Mouse (Mus musculus) kidney, adult 2 months (tissue): Measurements from ENCODE around the gene Mindy4. TPM values are rescaled to one million over a fixed set of nuclear protein-coding genes. Genes with fewer than 3 reads are reported as not detected.

Experiments used
- DNase-seq: peaks from one replicate; pipeline ENCODE4 v3.0.0; 2021
- H3K27ac ChIP-seq: fragments of 200-500 bp; 2 replicates; pipeline ENCODE4 v1.5.1; 2012; ENCODE audit warnings: low read depth, low read length, control low read depth, inconsistent platforms; ENCODE audit not compliant: insufficient read depth
- H3K27me3 ChIP-seq: fragments of 200-500 bp; replicated peaks from 2 replicates; pipeline ENCODE4 v1.6.1; 2012; ENCODE audit warnings: mild to moderate bottlenecking, moderate library complexity, low read length, inconsistent platforms; ENCODE audit not compliant: control insufficient read depth, insufficient read depth
- H3K36me3 ChIP-seq: fragments of 200-500 bp; 2 replicates; pipeline ENCODE4 v1.6.1; 2012; ENCODE audit warnings: mild to moderate bottlenecking, moderate library complexity, low read length, inconsistent platforms; ENCODE audit not compliant: control insufficient read depth, insufficient read depth
- H3K4me1 ChIP-seq: fragments of 200-500 bp; 2 replicates; pipeline ENCODE4 v1.6.1; 2011; ENCODE audit warnings: low read length; ENCODE audit not compliant: control insufficient read depth, insufficient read depth
- H3K4me3 ChIP-seq: fragments of 200-500 bp; 2 replicates; pipeline ENCODE4 v1.5.1; 2011; ENCODE audit warnings: mild to moderate bottlenecking, low read depth, low read length, control low read depth; ENCODE audit not compliant: insufficient read depth
- CTCF ChIP-seq: fragments of 200-500 bp; conservative IDR thresholded peaks from 2 replicates; pipeline ENCODE4 v1.5.1; 2011; ENCODE audit warnings: low read depth, mild to moderate bottlenecking, control low read depth, low read length, moderate library complexity, mixed read lengths; ENCODE audit not compliant: insufficient read depth, insufficient read length
- POLR2A ChIP-seq: fragments of 200-500 bp; IDR thresholded peaks from one replicate; pipeline ENCODE4 v1.6.1; 2011; ENCODE audit warnings: low read depth, low read length, control low read depth
- WGBS: fragments of 180-500 bp; shearing (Covaris S2); methylation state at CpG from one replicate; pipeline ENCODE4 v1.1.7; 2018; 5-methylcytosine and 5-hydroxymethylcytosine counted together
- polyA plus RNA-seq: library from polyadenylated mRNA; depleted of rRNA; stranded (reverse); fragments of >200 nt; gene quantifications from 2 replicates; pipeline ENCODE4 v1.2.3, GENCODE M21; 2012

The Mindy4 gene
- polyA plus RNA-seq, 1 experiment, result 14.6 TPM

DNA sequence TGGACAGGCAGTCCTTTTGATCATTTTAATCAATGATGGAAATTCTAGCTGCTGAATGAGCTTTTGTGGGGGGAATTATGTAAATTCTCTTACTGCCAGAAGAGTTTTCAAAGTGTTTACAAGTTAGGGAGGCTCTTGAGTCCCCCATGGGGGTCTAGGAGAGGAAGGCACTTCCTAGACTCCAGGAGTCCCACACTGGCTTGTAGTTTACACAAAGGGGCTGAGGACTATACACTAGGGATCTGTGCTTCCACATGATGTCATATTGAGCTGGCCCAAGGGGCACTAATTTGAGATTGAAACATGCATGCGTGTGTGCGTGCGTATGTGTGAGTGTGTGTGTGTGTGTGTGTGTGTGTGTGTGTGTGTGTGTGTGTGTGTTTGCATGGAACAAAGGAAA is 748 bp downstream of the Mindy4 start:
- H3K4me1 ChIP-seq, result peaks cover 3% of the 10 kb centered on the region; the same call in 1 of the 2 replicates
- H3K4me3 ChIP-seq, result peak overlapping the region; percentile 71
- TF ChIP-seq CTCF (no peak), POLR2A (no peak)
- H3K36me3 ChIP-seq, result no peaks in the 10 kb centered on the region
- 57% methylated on average over 3 of the region's 3 CpGs for WGBS
- DNase-seq, result no peak
- H3K27ac ChIP-seq, result peak overlapping the region; percentile 69
- H3K27me3 ChIP-seq, result no peaks in the 10 kb centered on the region

DNA sequence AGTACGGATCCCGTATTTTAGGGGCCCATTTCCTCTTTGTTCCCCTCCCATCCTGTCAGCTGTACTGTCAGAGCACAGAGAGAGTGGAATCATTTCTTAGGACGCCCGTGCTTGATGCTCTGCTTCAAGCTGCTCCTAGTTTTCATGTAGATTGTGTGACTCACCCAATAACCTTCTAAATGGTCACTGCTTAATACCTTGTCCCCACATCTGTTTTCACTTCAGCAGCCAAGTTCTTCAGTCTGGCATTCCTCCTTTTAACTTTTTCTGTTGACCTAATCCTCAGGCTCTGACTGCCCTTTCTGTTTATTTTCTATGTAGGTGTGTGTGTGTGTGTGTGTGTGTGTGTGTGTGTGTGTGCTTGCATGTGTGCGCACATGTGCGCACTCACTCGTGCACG is 4.6 kb downstream of the Mindy4 start:
- Histone ChIP-seq H3K27ac (no peak overlapping the region), H3K4me3 (no peak overlapping the region), H3K4me1 (peaks cover 3% of the 10 kb centered on the region; the same call in 1 of the 2 replicates), H3K36me3 (peaks cover 1% of the 10 kb centered on the region; the same call in 1 of the 2 replicates), H3K27me3 (no peaks in the 10 kb centered on the region)
- TF ChIP-seq CTCF (no peak), POLR2A (no peak)
- 84% methylated on average over 8 of the region's 8 CpGs for WGBS
- no peak for DNase-seq

DNA sequence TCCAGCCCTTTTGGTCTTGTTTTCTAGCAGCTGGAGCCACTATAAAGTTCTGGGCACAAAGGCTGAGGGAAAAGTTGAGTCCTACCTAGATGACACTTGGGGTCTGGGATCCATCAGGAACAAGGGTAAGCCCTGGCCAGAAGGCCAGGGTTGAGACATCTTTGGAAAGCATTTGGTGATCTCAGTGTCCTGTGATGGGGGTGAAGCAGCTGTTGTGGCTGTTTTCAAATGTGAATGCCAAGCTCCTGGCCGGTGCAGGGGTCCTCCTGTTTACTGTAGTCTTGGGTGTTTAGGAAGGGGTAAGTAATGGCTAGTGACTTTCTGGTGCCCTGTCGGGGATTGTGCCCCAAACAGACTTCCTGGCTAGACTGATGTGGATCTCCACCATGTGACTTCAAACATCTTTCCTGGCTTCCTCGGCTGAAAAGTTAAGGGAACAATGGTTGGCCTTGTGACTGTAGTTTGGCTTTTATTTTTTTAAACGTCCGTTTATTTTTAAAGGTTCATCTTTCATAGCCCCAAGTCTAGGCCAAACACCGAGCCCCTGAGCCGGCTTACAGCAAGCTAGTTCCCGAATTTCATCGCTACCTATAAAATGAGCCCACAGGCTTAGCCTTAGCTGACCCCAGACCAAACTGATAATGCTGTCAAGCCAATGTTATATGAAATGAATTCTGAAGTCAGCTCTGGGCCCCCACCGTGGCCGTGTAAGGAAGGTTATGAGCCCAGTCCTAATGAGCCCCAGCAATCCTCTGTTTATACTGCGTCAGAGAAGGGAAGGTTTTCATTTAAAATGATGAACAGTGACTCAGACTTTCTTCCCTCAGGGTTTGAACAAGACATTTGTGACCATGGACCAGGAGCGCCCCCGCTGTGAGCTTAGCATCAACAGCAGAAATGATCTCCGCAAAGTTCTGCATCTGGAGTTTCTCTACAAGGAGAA is 7.5 kb downstream of the Mindy4 start:
- no peak for DNase-seq
- Histone ChIP-seq H3K4me3 (no peak overlapping the region), H3K27me3 (no peaks in the 10 kb centered on the region), H3K27ac (no peak overlapping the region), H3K4me1 (no peaks in the 10 kb centered on the region), H3K36me3 (peaks cover 1% of the 10 kb centered on the region; the same call in 1 of the 2 replicates)
- WGBS, result 69% methylated on average over 15 of the region's 15 CpGs
- TF ChIP-seq POLR2A (no peak), CTCF (no peak)

DNA sequence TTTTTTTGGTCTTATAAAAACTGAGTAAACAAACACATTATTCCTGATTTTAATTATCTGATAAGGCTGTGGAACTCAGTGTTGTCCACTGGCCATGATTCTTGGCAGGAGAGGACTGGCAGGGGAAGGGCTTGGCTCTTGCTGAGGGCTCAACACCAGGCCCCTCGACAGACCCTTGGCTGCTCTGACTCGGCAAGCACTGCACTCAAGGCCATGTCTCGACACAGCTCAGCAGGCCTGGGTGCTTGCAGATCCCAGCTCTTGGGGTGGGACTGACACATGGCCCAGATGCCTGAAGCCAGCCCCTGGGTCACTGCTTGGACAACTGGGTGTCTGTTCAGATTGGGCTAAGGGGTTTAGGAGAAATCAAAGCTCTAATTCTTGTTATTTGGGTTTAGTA is 11.4 kb downstream of the Mindy4 start:
- peaks cover 1% of the 10 kb centered on the region; the same call in 1 of the 2 replicates for H3K36me3 ChIP-seq
- no peak overlapping the region for H3K27ac ChIP-seq
- no peak overlapping the region for H3K4me3 ChIP-seq
- 66% methylated on average over 3 of the region's 3 CpGs for whole genome bisulfite sequencing
- peak; percentile 52 for DNase-seq
- H3K27me3 ChIP-seq, result no peaks in the 10 kb centered on the region
- H3K4me1 ChIP-seq, result no peaks in the 10 kb centered on the region
- TF ChIP-seq POLR2A (no peak), CTCF (no peak)

DNA sequence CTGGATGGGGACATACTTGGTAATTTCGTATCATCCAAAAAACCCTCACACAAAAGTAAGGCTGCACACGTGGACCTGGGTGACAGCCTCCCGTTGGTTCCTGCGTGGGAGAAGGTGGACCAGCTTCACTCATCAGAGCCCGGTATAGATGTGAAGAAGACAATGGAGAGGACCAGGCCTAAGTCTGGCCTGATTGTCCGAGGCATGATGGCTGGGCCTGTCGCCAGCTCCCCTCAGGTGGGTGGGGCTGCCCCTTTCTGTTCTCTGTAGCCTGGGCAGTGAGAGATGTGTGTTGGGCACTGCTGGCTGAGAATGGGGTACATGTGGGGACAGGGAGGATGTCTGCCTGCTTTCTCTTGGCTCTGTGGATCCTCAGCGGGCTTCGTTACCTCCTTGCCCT is 15.0 kb downstream of the Mindy4 start:
- H3K27ac ChIP-seq, result no peak overlapping the region
- TF ChIP-seq POLR2A, result no peak
- TF ChIP-seq CTCF, result no peak
- WGBS, result 92% methylated on average over 9 of the region's 9 CpGs

DNA sequence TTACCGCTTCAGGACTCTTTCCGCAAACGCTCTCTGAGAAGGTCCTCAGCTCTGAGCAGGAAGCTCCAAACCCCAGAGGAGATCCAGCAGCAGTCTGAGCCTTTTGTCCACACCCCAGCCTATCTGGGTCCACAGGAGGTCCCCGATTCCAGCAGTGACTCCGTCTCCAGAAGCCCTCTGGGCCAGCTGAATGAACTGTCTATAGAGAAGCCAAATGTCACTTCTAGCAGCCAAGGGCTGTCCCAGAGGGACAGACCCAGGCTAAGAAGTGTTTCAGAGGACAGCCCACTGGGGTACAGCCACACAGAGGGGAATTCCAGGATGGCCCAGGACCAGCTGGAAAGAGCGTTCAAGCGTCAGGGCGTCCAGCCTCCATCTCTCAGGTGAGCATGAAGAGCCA is 20.8 kb downstream of the Mindy4 start:
- H3K27me3 ChIP-seq, result no peaks in the 10 kb centered on the region
- H3K4me1 ChIP-seq, result no peaks in the 10 kb centered on the region
- DNase-seq, result no peak
- no peak overlapping the region for H3K27ac ChIP-seq
- no peak overlapping the region for H3K4me3 ChIP-seq
- WGBS, result 91% methylated on average over 8 of the region's 8 CpGs
- TF ChIP-seq CTCF (no peak), POLR2A (no peak)
- peaks cover 2% of the 10 kb centered on the region; the same call in 1 of the 2 replicates for H3K36me3 ChIP-seq

More for the DNA sequence above, 15.0 kb downstream of the Mindy4 start:
- Histone ChIP-seq H3K4me1 (no peaks in the 10 kb centered on the region), H3K36me3 (peaks cover 2% of the 10 kb centered on the region; the same call in 1 of the 2 replicates), H3K4me3 (no peak overlapping the region), H3K27me3 (no peaks in the 10 kb centered on the region)
- DNase-seq, result no peak

DNA sequence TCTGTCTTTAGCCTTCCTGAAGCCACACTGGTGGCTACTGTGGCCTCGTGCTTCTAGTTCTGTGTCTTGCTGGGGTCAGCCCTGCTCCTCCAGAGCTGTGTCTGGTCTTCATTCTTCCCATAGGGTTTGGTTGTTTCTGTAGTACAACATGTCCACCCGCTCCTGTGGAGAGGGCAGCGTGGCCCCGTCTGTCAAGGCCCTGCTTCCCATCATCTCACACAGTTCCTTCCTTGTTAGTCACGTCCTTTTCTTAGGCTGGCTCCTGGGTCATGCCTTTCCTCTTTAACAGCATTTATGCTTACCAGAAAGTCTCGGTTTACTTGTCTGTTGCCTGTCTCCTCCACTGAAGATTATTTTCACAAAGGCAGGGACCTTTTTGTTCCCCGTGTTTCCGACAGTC is 26.9 kb downstream of the Mindy4 start:
- WGBS, result 83% methylated on average over 8 of the region's 8 CpGs
- H3K27me3 ChIP-seq, result no peaks in the 10 kb centered on the region
- DNase-seq, result no peak
- no peak for TF ChIP-seq POLR2A
- no peak overlapping the region for H3K4me3 ChIP-seq
- no peaks in the 10 kb centered on the region for H3K4me1 ChIP-seq
- no peak overlapping the region for H3K27ac ChIP-seq
- no peaks in the 10 kb centered on the region for H3K36me3 ChIP-seq
